Comparison of ENCODE assay signal across 13 mouse cellular contexts in the genomic region with DNA sequence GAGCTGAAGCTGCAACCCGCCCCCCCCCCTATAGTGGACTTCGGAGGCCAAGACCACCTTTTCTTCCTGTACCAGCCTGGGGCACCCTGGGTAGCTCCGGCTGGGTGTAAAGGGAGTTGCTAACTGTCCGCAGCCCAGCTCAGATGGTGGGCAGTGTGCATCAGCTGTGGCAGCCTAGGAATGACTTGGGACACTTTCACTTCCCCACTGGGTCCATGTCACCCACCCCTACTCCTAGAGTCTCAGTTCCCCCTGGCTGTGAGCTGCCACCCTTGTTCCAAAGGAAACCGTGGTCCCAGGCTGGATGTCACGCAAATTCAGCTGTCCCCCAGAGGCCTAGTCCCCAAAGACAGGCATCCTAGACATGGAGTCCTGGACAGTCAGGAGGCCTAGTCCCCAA. TPM values are rescaled to one million over a fixed set of nuclear protein-coding genes. Genes with fewer than 3 reads are reported as not detected.
DNase-seq lines count a peak whose midpoint lies in the region; ATAC-seq and TF ChIP-seq lines count a peak whose summit lies in the region.
"Had no signal": no experiment of that assay in that cellular context is flagged by ENCODE, and none has a peak within 500 bp of the region (broad histone marks: within the 10 kb centered on the region; RNA-seq: fewer than 3 reads in every experiment).

No protein-coding gene starts in this region.

- H3K4me3 ChIP-seq in kidney, postnatal 0 days (replicated peaks; ENCODE audit: low read depth, low read length) = no peak overlapping the region
- peak overlapping the region; percentile 49 for H3K4me3 ChIP-seq in bone marrow macrophage, adult 2 months (ENCODE audit: insufficient read depth, low read length)
- H3K4me3 ChIP-seq in liver, embryonic 13.5 days (replicated peaks) = 0 out of 2 replicates have a peak overlapping the region, but pooled peaks have one; percentile 6
- H3K4me3 ChIP-seq: neural tube, embryonic 12.5 days had no signal

- no peak for ATAC-seq in kidney, postnatal 0 days (replicated peaks; ENCODE audit: low FRiP score, low read depth)
- ATAC-seq in granulocyte monocyte progenitor cell, adult 5-6 weeks (replicated peaks; ENCODE audit: poor library complexity, severe bottlenecking) = peak; percentile 81
- no peak for ATAC-seq in liver, embryonic 13.5 days (ENCODE audit: low read depth)
- ATAC-seq: activated CD4-positive, CD25-positive, alpha-beta regulatory T cell, adult 4 months had no signal

- DNase-seq in kidney, postnatal 0 days (ENCODE audit: low spot score) = no peak
- DNase-seq in kidney, adult 9 months = no peak
- DNase-seq in liver, embryonic 13.5 days = no peak
- DNase-seq in neural tube, embryonic 10.5 days (ENCODE audit: extremely low spot score, low spot score) = no peak
- no peak for DNase-seq in spleen, postnatal 36 days (ENCODE audit: low spot score in 2 of 2)
- no peak for DNase-seq in thymus, postnatal 36 days

- no peaks in the 10 kb centered on the region for H3K27me3 ChIP-seq in kidney, postnatal 0 days (ENCODE audit: insufficient read depth, low read length)
- no peaks in the 10 kb centered on the region for H3K27me3 ChIP-seq in liver, embryonic 13.5 days

- WGBS in kidney, postnatal 0 days = 83% methylated on average over 6 of the region's 6 CpGs
- 69% methylated on average over 6 of the region's 6 CpGs for WGBS in liver, embryonic 13.5 days (ENCODE audit: insufficient replicate concordance)

- no peak overlapping the region for H3K9ac ChIP-seq in kidney, postnatal 0 days (ENCODE audit: low read depth, low read length)
- H3K9ac ChIP-seq in liver, embryonic 13.5 days = no peak overlapping the region
- H3K9ac ChIP-seq: liver, embryonic 14.5 days; neural tube, embryonic 12.5 days had no signal

- H3K9me3 ChIP-seq in kidney, postnatal 0 days (replicated peaks; ENCODE audit: low read length) = no peaks in the 10 kb centered on the region
- no peaks in the 10 kb centered on the region for H3K9me3 ChIP-seq in liver, embryonic 13.5 days (replicated peaks)
- H3K9me3 ChIP-seq: neural tube, embryonic 12.5 days had no signal

- TF ChIP-seq POLR2A in bone marrow macrophage, adult 2 months (IDR thresholded peaks at IDR 0.05; ENCODE audit: borderline replicate concordance, low read depth, low read length) = no peak

- peaks cover 32% of the 10 kb centered on the region for H3K4me1 ChIP-seq in kidney, postnatal 0 days (replicated peaks; ENCODE audit: insufficient read depth, low read length)
- peaks cover 68% of the 10 kb centered on the region for H3K4me1 ChIP-seq in bone marrow macrophage, adult 2 months (ENCODE audit: control insufficient read depth, insufficient read depth, low read length)
- H3K4me1 ChIP-seq in liver, embryonic 13.5 days (replicated peaks) = peaks cover 45% of the 10 kb centered on the region
- H3K4me1 ChIP-seq: neural tube, embryonic 12.5 days had no signal

- H3K27ac ChIP-seq in kidney, postnatal 0 days = peak overlapping the region; percentile 90
- H3K27ac ChIP-seq in bone marrow macrophage, adult 2 months (ENCODE audit: insufficient read depth, low read depth, low read length) = peak overlapping the region; percentile 96
- H3K27ac ChIP-seq in liver, embryonic 13.5 days = peak overlapping the region; percentile 70; the same call in 1 of the 2 replicates
- H3K27ac ChIP-seq: liver, embryonic 14.5 days; neural tube, embryonic 12.5 days had no signal

- H3K36me3 ChIP-seq in kidney, postnatal 0 days (ENCODE audit: insufficient read depth, low read length) = no peaks in the 10 kb centered on the region
- H3K36me3 ChIP-seq in liver, embryonic 13.5 days = no peaks in the 10 kb centered on the region
- H3K36me3 ChIP-seq: neural tube, embryonic 12.5 days had no signal

- no peak for TF ChIP-seq CTCF in kidney, postnatal 0 days (IDR thresholded peaks at IDR 0.05; ENCODE audit: low read depth)
- TF ChIP-seq CTCF in bone marrow macrophage, adult 2 months (IDR thresholded peaks at IDR 0.05; ENCODE audit: low read depth, low read length) = no peak

- H3K4me2 ChIP-seq in kidney, postnatal 0 days (ENCODE audit: low read length) = no peak overlapping the region
- H3K4me2 ChIP-seq in liver, embryonic 13.5 days = peak overlapping the region; percentile 48; the same call in 1 of the 2 replicates
- H3K4me2 ChIP-seq: neural tube, embryonic 12.5 days had no signal

RNA-seq across cellular contexts. Expression of a gene that starts 9.9 kb away (rescaled TPM):
- polyA plus RNA-seq in kidney, postnatal 0 days (2015; fragmentation: Nextera tagmentation; extraction: Ambion mirVana) = 42.3 and 42.4 TPM in 2 replicates
- 205 and 222 TPM in 2 replicates for polyA plus RNA-seq in bone marrow macrophage, adult 2 months (2012; ENCODE audit: insufficient read depth, insufficient read length, missing spikeins)
- 29.1 and 38.2 TPM in 2 replicates for total RNA-seq in granulocyte monocyte progenitor cell, adult 5-6 weeks (2014; fragmentation: Nextera tagmentation)
- total RNA-seq in granulocyte monocyte progenitor cell, adult 5-6 weeks (2017) = 43.3 and 46.6 TPM in 2 replicates
- 6.7 and 6.8 TPM in 2 replicates for polyA plus RNA-seq in liver, embryonic 13.5 days (2015; fragmentation: Nextera tagmentation; extraction: Ambion mirVana)

RNA-seq across cellular contexts. Expression of a gene that starts 60.0 kb away (rescaled TPM):
- polyA plus RNA-seq in kidney, postnatal 0 days (2015; fragmentation: Nextera tagmentation; extraction: Ambion mirVana) = not detected in 2 replicates
- polyA plus RNA-seq in bone marrow macrophage, adult 2 months (2012; ENCODE audit: insufficient read depth, insufficient read length, missing spikeins) = not detected in 2 replicates
- not detected in 2 replicates for total RNA-seq in granulocyte monocyte progenitor cell, adult 5-6 weeks (2014; fragmentation: Nextera tagmentation)
- not detected in 2 replicates for total RNA-seq in granulocyte monocyte progenitor cell, adult 5-6 weeks (2017)
- polyA plus RNA-seq in liver, embryonic 13.5 days (2015; fragmentation: Nextera tagmentation; extraction: Ambion mirVana) = not detected in 2 replicates
- total RNA-seq: gastrocnemius, postnatal 25 days had no signal
- polyA plus RNA-seq: large intestine, adult 2 months; liver, embryonic 14.5 days; neural tube, embryonic 12.5 days had no signal
